Mouse (Mus musculus): ENCODE results near the gene Vdac2.

Vdac2 gene

GRCm38 (mm10) chr14:21824938-21825337 is at the start of gene Vdac2:
Gene Vdac2 (plus strand): TSS chr14:21825238.
- DNase-seq (ENCODE audit: low read depth) = no peak

- DNase-seq (ENCODE audit: low read depth) = no peak
Observed at GRCm38 (mm10) chr14:21776201-21776600, 48.8 kb upstream of the Vdac2 start.

GRCm38 (mm10) chr14:21786500-21786899 is 38.5 kb upstream of the Vdac2 start:
- DNase-seq (ENCODE audit: low read depth) = no peak

- no peak for DNase-seq (ENCODE audit: low read depth)
Observed at GRCm38 (mm10) chr14:21787374-21787773, 37.7 kb upstream of the Vdac2 start.

- DNase-seq (ENCODE audit: low read depth) = no peak
Observed at GRCm38 (mm10) chr14:21788121-21788520, 36.9 kb upstream of the Vdac2 start.

- no peak for DNase-seq (ENCODE audit: low read depth)
Observed at GRCm38 (mm10) chr14:21790585-21791251, 34.3 kb upstream of the Vdac2 start.

GRCm38 (mm10) chr14:21791722-21792121 is 33.3 kb upstream of the Vdac2 start:
- DNase-seq (ENCODE audit: low read depth) = no peak

- DNase-seq (ENCODE audit: low read depth) = no peak
Observed at GRCm38 (mm10) chr14:21792250-21792649, 32.8 kb upstream of the Vdac2 start.

GRCm38 (mm10) chr14:21800641-21801040 is 24.4 kb upstream of the Vdac2 start:
- peak; percentile 57 for DNase-seq (ENCODE audit: low read depth)

GRCm38 (mm10) chr14:21801624-21802023 is 23.4 kb upstream of the Vdac2 start:
- DNase-seq (ENCODE audit: low read depth) = no peak

- DNase-seq (ENCODE audit: low read depth) = no peak
Observed at GRCm38 (mm10) chr14:21802543-21803206, 22.4 kb upstream of the Vdac2 start.

- no peak for DNase-seq (ENCODE audit: low read depth)
Observed at GRCm38 (mm10) chr14:21806203-21806602, 18.8 kb upstream of the Vdac2 start.

GRCm38 (mm10) chr14:21806631-21807160 is 18.3 kb upstream of the Vdac2 start:
- no peak for DNase-seq (ENCODE audit: low read depth)

GRCm38 (mm10) chr14:21808208-21808922 is 16.7 kb upstream of the Vdac2 start:
- peak; percentile 72 for DNase-seq (ENCODE audit: low read depth)

- DNase-seq (ENCODE audit: low read depth) = no peak
Observed at GRCm38 (mm10) chr14:21809418-21809817, 15.6 kb upstream of the Vdac2 start.

GRCm38 (mm10) chr14:21811301-21811700 is 13.7 kb upstream of the Vdac2 start:
- DNase-seq (ENCODE audit: low read depth) = peak; percentile 68

GRCm38 (mm10) chr14:21811744-21812393 is 13.2 kb upstream of the Vdac2 start:
- peak; percentile 11 for DNase-seq (ENCODE audit: low read depth)

GRCm38 (mm10) chr14:21812590-21813162 is 12.4 kb upstream of the Vdac2 start:
- peak; percentile 95 for DNase-seq (ENCODE audit: low read depth)

GRCm38 (mm10) chr14:21813216-21813615 is 11.8 kb upstream of the Vdac2 start:
- DNase-seq (ENCODE audit: low read depth) = peak; percentile 86

GRCm38 (mm10) chr14:21813847-21814246 is 11.2 kb upstream of the Vdac2 start:
- peak; percentile 92 for DNase-seq (ENCODE audit: low read depth)

- no peak for DNase-seq (ENCODE audit: low read depth)
Observed at GRCm38 (mm10) chr14:21814606-21815005, 10.4 kb upstream of the Vdac2 start.

GRCm38 (mm10) chr14:21816255-21816654 is 8.8 kb upstream of the Vdac2 start:
- DNase-seq (ENCODE audit: low read depth) = no peak
